Mouse (Mus musculus): ENCODE measurements around the gene Palld. TPM values are rescaled to one million over a fixed set of nuclear protein-coding genes. Genes with fewer than 3 reads are reported as not detected.

Gene Palld
- total RNA-seq, 2 experiments from 2014 or later, result 6.6 to 6.7 TPM

GRCm38 (mm10) chr8:61637736-61638135 lies 264.8 kb downstream of the Palld start:
- H3K4me3 ChIP-seq, result no peak overlapping the region
- no peak for TF ChIP-seq CTCF (conservative IDR thresholded peaks at IDR 0.05)
- no peak for DNase-seq (ENCODE audit: low spot score in 2 of 2)
- H3K27ac ChIP-seq, result no peak overlapping the region

DNA sequence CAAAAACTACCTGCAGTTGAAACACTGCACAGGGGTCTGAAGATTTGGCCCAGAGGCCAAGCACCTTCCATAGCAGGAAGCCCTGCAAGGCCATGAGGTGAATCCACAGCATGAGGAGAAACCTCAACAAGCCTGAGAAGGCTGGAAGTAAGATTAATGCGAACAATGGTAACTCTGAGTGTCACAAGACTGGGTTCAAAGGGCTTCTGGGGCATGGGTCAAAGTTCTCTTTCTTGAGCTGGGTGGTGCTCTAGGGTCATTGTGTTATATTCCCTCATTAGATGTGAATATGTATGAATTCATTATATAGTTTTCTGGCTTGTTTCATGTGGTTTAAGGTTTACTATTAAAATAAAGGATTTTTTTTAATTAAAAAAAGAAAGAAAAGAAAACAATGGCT lies 267.7 kb downstream of the Palld start:
- TF ChIP-seq CTCF (conservative IDR thresholded peaks at IDR 0.05), result no peak
- Histone ChIP-seq H3K4me3 (no peak overlapping the region), H3K27ac (no peak overlapping the region)
- no peak for DNase-seq (ENCODE audit: low spot score in 2 of 2)

- DNase-seq (ENCODE audit: low spot score in 2 of 2), result no peak
- no peak for TF ChIP-seq CTCF (conservative IDR thresholded peaks at IDR 0.05)
- no peak overlapping the region for H3K4me3 ChIP-seq
Measured at GRCm38 (mm10) chr8:61632331-61632730, 270.2 kb downstream of the Palld start.

GRCm38 (mm10) chr8:61629631-61629968 lies 272.9 kb downstream of the Palld start:
- no peak for TF ChIP-seq CTCF (conservative IDR thresholded peaks at IDR 0.05)
- Histone ChIP-seq H3K27ac (no peak overlapping the region), H3K4me3 (no peak overlapping the region)
- no peak for DNase-seq (ENCODE audit: low spot score in 2 of 2)

More at GRCm38 (mm10) chr8:61632331-61632730, 270.2 kb downstream of the Palld start:
- no peak overlapping the region for H3K27ac ChIP-seq

DNA sequence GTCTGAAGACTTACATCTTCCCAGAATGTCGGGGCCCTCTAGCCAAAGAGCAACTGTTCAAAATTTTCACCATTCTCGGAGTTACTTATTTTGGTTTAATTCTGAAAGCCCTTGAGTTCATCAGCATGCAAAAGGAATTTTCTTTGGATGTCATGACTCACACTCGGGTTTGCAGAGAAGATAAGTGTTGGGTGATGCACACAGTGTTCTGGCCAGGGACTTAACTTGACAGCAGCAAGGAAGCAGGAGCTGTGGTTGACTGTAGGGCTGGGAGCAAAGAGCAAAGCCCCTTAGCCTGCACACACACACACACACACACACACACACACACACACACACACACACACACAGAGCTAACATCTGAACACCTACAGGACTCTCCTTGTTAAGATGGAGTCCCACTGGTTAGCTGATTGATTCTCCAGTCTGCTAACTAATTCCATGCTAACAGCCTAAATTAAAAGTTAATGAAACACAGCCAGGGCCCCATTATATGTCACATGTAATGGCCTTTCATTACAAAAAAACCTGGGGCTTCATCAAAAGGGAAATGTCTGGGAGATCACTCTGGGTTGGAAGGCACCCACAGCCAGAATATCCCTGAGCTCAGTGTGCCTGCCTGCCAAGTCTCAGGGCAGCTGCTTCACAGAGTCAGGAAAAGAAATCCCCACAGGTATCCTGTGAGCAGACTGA lies 273.4 kb downstream of the Palld start:
- no peak overlapping the region for H3K27ac ChIP-seq
- no peak for TF ChIP-seq CTCF (conservative IDR thresholded peaks at IDR 0.05)
- no peak for DNase-seq (ENCODE audit: low spot score in 2 of 2)
- no peak overlapping the region for H3K4me3 ChIP-seq

DNA sequence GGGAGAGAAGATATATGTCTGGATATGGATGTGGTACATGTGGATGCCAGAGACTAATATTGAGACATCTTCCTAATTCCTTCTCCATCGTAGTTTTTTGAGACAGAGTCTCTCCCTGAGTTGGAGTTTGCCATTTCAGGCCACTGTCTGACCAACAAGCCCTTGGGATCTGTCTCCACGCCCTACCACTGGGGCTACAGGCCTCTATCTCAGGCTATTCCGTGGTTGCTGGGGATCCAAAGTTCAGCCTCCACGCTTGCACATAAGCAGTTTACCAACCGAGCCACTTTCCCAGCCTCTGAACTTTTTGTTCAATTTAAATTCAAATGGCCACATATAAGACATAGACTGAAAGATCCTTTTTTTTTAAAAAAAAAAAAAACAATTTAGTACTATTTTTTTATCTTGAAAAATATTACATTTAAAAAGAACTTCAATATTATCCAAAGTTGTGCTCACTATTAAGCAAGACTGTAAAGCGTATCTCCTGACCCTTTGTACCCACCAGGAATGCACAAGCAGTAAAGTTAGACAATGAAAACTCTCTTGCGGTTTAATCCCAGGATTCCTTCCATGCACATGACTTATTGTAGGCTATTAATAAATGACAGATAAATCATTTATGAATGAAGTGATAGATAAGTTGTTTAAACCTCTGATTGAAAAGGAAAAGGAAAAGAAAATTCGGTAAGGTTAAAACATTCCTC lies 276.1 kb downstream of the Palld start:
- Histone ChIP-seq H3K27ac (no peak overlapping the region), H3K4me3 (no peak overlapping the region)
- no peak for DNase-seq (ENCODE audit: low spot score in 2 of 2)
- no peak for TF ChIP-seq CTCF (conservative IDR thresholded peaks at IDR 0.05)

- H3K27ac ChIP-seq, result no peak overlapping the region
Measured at GRCm38 (mm10) chr8:61625656-61626210, 276.8 kb downstream of the Palld start.

GRCm38 (mm10) chr8:61623485-61624417 lies 278.7 kb downstream of the Palld start:
- no peak for TF ChIP-seq CTCF (conservative IDR thresholded peaks at IDR 0.05)

More at GRCm38 (mm10) chr8:61625656-61626210, 276.8 kb downstream of the Palld start:
- no peak for TF ChIP-seq CTCF (conservative IDR thresholded peaks at IDR 0.05)
- DNase-seq (ENCODE audit: low spot score in 2 of 2), result no peak
- H3K4me3 ChIP-seq, result no peak overlapping the region

DNA sequence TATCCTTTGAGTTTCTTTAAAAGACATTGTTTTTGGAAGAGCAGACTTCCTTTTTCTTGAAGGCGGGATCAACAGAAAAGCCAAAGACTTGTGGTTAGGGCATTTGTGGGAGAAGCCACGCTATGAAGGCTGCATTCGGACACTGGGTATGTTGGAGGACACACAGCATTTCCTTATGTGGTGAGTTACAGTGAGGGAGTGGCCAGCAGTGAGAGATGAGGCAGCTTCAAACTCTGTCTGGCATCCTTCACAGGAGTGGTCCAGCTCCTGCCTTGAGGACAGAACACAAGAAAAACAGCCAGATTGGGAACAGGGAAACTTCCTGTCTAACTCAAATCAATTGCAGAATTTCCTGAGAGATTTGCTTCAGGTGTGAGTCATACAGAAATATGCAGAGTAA lies 281.2 kb downstream of the Palld start:
- no peak overlapping the region for H3K27ac ChIP-seq
- H3K4me3 ChIP-seq, result no peak overlapping the region
- TF ChIP-seq CTCF (conservative IDR thresholded peaks at IDR 0.05), result no peak
- no peak for DNase-seq (ENCODE audit: low spot score in 2 of 2)

More at GRCm38 (mm10) chr8:61623485-61624417, 278.7 kb downstream of the Palld start:
- DNase-seq (ENCODE audit: low spot score in 2 of 2), result no peak
- Histone ChIP-seq H3K4me3 (no peak overlapping the region), H3K27ac (no peak overlapping the region)

DNA sequence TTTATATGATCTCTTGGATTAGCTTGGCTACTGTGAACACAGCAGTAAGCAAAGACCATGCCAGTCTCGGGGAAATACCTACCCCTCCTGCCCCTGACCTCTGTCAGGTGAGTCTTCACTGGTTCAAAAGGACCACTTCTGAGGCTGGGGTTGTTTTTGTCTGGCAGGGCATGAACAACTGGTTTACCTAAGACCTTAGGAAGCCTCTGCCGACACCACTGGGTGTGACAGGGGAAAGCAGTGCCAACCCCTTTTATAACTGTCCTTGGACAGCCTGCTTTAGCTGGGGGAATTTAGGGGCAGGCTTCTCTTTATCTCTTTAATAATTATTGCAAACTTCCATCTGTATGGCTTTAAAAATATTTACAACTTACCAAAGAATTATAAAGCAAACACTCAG lies 284.8 kb downstream of the Palld start:
- Histone ChIP-seq H3K27ac (no peak overlapping the region), H3K4me3 (no peak overlapping the region)
- no peak for TF ChIP-seq CTCF (conservative IDR thresholded peaks at IDR 0.05)
- DNase-seq (ENCODE audit: low spot score in 2 of 2), result no peak

DNA sequence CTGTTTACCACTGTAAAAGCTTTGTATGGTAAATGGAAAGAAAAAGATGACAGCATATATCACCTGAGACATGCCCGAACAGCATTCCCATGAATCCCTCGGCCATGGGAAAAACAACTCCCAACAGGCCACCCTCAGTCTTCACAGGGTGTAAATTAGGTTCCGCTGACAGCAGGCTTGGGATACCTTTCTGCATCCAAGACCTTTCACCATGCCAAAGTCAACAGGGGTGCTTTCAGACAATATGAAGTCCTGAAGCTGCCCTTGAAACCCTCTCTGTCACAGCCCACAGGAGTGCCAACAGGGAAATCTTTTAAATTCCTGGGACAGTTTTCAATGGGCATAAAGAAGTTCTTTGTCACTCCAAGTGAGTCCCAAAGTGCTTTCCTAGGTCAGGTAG lies 285.4 kb downstream of the Palld start:
- TF ChIP-seq CTCF (conservative IDR thresholded peaks at IDR 0.05), result no peak
- DNase-seq (ENCODE audit: low spot score in 2 of 2), result no peak
- Histone ChIP-seq H3K27ac (no peak overlapping the region), H3K4me3 (no peak overlapping the region)

- Histone ChIP-seq H3K27ac (no peak overlapping the region), H3K4me3 (no peak overlapping the region)
- DNase-seq (ENCODE audit: low spot score in 2 of 2), result no peak
- no peak for TF ChIP-seq CTCF (conservative IDR thresholded peaks at IDR 0.05)
Measured at GRCm38 (mm10) chr8:61615711-61616697, 286.5 kb downstream of the Palld start.

All from layer of hippocampus, adult 2 months (tissue).